Mouse (Mus musculus) stomach, embryonic 15.5 days (tissue): Measurements from ENCODE around the gene Gm5431. TPM values are rescaled to one million over a fixed set of nuclear protein-coding genes. Genes with fewer than 3 reads are reported as not detected.
A peak's percentile ranks its signal among the peaks of the same experiment; 100 is the strongest.
"Not testable (repeated sequence)": the region's sequence is repeated elsewhere in the genome, so short reads cannot be mapped to it uniquely, and the experiment has no call there.

Experiments used
- ATAC-seq: fragments of 200-750 bp; cut with Nextera tagmentation; 2 replicates; pipeline ENCODE4 v1.8.0; 2017; ENCODE audit warnings: low read depth, moderate number of reproducible peaks, moderate TSS enrichment; ENCODE audit not compliant: insufficient read depth, low FRiP score
- H3K27ac ChIP-seq: fragments of 300-500 bp; sonication (generic); 2 replicates; pipeline ENCODE4 v1.5.1; 2015; ENCODE audit warnings: mild to moderate bottlenecking, inconsistent platforms
- H3K27me3 ChIP-seq: fragments of 300-500 bp; sonication (generic); replicated peaks from 2 replicates; pipeline ENCODE4 v1.6.1; 2015; ENCODE audit warnings: inconsistent platforms
- H3K36me3 ChIP-seq: fragments of 300-500 bp; sonication (generic); 2 replicates; pipeline ENCODE4 v1.6.1; 2015; ENCODE audit warnings: inconsistent platforms
- H3K4me1 ChIP-seq: fragments of 300-500 bp; sonication (generic); 2 replicates; pipeline ENCODE4 v1.6.1; 2015; ENCODE audit warnings: inconsistent platforms
- H3K4me2 ChIP-seq: fragments of 300-500 bp; sonication (generic); 2 replicates; pipeline ENCODE4 v1.6.1; 2015; ENCODE audit warnings: mild to moderate bottlenecking, inconsistent platforms
- H3K4me3 ChIP-seq: fragments of 300-500 bp; sonication (generic); replicated peaks from 2 replicates; pipeline ENCODE4 v1.5.1; 2015; ENCODE audit warnings: inconsistent platforms
- H3K9ac ChIP-seq: fragments of 300-500 bp; sonication (generic); 2 replicates; pipeline ENCODE4 v1.6.1; 2015; ENCODE audit warnings: inconsistent platforms
- H3K9me3 ChIP-seq: fragments of 300-500 bp; sonication (generic); 2 replicates; pipeline ENCODE4 v1.6.1; 2016; ENCODE audit warnings: inconsistent platforms
- WGBS: fragments of 180-500 bp; shearing (Covaris S2); methylation state at CpG from one replicate; pipeline ENCODE4 v1.1.7; 2015; 5-methylcytosine and 5-hydroxymethylcytosine counted together
- polyA plus RNA-seq: library from polyadenylated mRNA; unstranded; fragments of >200 nt; fragmentation: Nextera tagmentation; extraction: Ambion mirVana; gene quantifications from 2 replicates; pipeline ENCODE4 v1.2.1, GENCODE M21; 2015

Gene Gm5431
- polyA plus RNA-seq, 1 experiment from 2014 or later, result 0.24 TPM

DNA sequence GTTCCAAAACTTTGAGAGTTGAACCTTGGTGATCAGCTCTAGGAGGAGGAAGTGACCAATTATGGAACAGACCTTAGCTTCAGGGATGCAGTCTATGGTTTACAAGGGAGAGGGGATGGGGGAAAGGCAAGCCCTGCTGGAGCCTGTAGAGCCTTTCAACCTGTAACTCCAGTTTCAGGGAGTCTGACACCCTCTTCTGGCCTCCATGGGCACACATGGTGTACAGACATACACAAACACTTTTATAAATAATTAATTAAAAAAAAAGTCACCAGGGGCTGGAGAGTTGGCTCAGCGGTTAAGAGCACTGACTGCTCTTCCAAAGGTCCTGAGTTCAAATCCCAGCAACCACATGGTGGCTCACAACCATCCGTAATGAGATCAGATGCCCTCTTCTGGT lies 55.7 kb downstream of the Gm5431 start:
- not testable (repeated sequence) for H3K27me3 ChIP-seq, H3K9me3 ChIP-seq, H3K4me1 ChIP-seq, H3K9ac ChIP-seq, H3K4me2 ChIP-seq, ATAC-seq, H3K36me3 ChIP-seq, H3K27ac ChIP-seq, H3K4me3 ChIP-seq
- WGBS, result 77% methylated on average over 2 of the region's 2 CpGs

DNA sequence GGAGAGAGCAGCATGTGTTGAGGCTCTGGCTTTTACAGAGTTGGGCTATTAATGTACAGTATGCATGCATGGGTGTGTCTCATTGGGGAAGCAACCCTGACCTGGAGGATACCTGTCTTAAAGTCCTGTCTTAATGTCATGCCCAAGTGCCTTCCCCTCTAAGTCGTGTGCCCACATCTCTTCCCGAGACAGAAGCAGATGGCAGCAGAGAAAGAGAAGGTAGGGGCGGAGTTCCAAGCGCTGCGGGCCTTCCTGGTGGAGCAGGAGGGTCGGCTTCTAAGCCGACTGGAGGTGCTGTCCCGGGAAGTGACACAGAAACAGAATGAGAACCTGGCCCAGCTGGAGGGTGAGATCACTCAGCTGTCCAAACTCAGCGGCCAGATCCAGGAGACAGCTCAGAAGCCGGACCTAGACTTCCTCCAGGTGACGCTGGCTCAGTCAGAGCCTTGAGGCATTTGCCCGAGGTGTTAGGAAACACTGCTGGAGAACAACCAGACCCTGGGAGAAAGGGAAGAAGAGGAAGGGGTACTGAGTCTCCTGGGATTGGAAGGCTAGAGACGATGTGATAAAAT lies 56.7 kb downstream of the Gm5431 start:
- ATAC-seq, result no peak
- H3K36me3 ChIP-seq, result no peaks in the 10 kb centered on the region

DNA sequence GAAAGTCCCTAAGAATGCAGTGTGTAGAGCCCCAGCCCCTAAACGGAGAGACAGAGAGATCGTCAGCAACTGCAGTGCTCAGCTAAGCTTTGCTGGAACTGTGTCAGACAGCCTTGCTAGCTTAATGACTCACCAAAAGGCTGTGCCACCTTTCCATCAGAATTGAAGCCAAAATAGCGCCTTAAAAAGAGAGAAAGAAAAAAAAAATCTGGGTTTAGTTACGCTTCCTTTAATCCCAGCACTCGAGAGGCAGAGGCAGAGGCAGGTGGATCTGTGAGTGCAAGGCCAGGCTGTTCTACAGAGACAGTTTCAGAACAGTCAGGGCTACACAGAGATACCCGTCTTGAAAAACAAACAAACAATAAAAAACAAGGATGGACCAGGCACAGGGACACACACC lies 57.7 kb downstream of the Gm5431 start:
- no peaks in the 10 kb centered on the region for H3K9me3 ChIP-seq
- H3K27me3 ChIP-seq, result no peaks in the 10 kb centered on the region
- no peaks in the 10 kb centered on the region; the same call in 1 of the 2 replicates for H3K4me1 ChIP-seq
- no peak overlapping the region for H3K9ac ChIP-seq
- H3K4me3 ChIP-seq, result no peak overlapping the region
- no peak overlapping the region for H3K27ac ChIP-seq
- 53% methylated on average over 6 of the region's 6 CpGs for WGBS
- no peak overlapping the region for H3K4me2 ChIP-seq
- no peak for ATAC-seq
- no peaks in the 10 kb centered on the region for H3K36me3 ChIP-seq

More for the DNA sequence above, 56.7 kb downstream of the Gm5431 start:
- no peak overlapping the region for H3K4me2 ChIP-seq
- no peaks in the 10 kb centered on the region for H3K9me3 ChIP-seq
- no peaks in the 10 kb centered on the region for H3K27me3 ChIP-seq
- no peak overlapping the region for H3K9ac ChIP-seq
- H3K4me1 ChIP-seq, result no peaks in the 10 kb centered on the region; the same call in 1 of the 2 replicates
- no peak overlapping the region for H3K27ac ChIP-seq
- H3K4me3 ChIP-seq, result no peak overlapping the region
- WGBS, result 25% methylated on average over 13 of the region's 13 CpGs

DNA sequence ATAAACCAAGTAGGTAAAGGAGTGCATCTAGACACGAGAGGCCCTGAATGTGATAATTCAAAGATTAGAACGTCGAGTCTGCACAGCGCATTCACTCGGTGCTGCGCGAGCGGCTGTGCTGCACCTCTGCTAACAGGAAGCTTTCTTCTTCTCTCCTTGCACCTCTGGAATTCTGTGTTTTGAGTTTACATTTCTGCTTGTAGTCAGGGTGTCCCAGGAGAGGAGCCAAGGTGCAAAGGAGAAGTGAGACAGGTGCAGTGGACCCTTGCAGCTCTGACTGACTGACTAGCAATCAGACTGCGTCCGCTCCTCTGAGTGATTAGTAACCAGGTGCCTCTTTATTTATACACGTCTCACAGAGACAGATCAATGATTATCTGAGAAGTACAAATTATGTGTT lies 58.8 kb downstream of the Gm5431 start:
- Histone ChIP-seq H3K4me3 (no peak overlapping the region), H3K27ac (no peak overlapping the region), H3K4me1 (no peaks in the 10 kb centered on the region; the same call in 1 of the 2 replicates), H3K4me2 (no peak overlapping the region), H3K36me3 (no peaks in the 10 kb centered on the region), H3K27me3 (no peaks in the 10 kb centered on the region), H3K9ac (no peak overlapping the region), H3K9me3 (no peaks in the 10 kb centered on the region)
- WGBS, result 58% methylated on average over 11 of the region's 11 CpGs
- ATAC-seq, result no peak

DNA sequence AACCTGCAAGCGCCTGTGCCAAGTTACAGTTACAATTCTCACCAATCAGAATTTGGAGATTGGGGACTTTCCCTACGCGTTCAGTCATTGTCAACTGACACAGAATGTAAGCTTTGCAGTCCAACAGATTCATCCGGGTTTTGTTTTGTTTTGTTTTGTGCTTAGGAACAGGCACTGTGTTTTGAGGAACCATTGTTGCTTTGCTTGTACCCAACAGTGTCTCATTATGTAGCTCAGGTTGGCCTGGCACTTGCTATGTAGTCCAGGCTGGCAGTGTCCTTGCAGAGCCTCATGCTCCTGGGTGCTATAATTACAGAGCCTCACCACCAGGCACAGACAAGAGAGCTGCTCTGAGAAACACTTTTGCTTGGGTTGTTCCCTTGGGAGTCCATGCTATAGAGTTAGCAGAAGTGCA lies 59.6 kb downstream of the Gm5431 start:
- no peak for ATAC-seq
- Histone ChIP-seq H3K4me3 (no peak overlapping the region), H3K4me1 (no peaks in the 10 kb centered on the region; the same call in 1 of the 2 replicates), H3K27me3 (no peaks in the 10 kb centered on the region), H3K36me3 (no peaks in the 10 kb centered on the region), H3K9ac (no peak overlapping the region), H3K27ac (no peak overlapping the region), H3K4me2 (no peak overlapping the region), H3K9me3 (no peaks in the 10 kb centered on the region)
- WGBS, result 75% methylated on average over 4 of the region's 4 CpGs

DNA sequence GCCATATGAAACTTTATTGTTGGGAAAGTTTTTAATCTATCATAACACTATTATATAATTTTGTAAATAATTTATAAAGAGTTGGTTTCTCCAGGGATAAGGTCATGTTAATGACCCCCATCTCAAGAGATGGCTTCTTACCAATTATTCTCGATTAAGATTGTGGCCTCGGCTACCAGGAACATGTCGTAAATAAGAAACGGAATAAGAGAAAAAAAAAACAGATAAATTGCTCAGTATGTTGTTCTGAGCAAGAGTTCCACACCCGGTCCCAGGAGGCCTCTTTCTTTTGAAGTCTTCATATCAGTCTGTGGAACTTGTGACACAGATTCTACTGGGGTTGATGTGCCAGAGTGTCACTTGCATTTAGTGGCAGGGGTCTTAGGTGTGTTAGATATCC lies 60.8 kb downstream of the Gm5431 start:
- no peak overlapping the region for H3K4me2 ChIP-seq
- no peaks in the 10 kb centered on the region for H3K36me3 ChIP-seq
- peaks cover 5% of the 10 kb centered on the region for H3K4me1 ChIP-seq
- WGBS, result 82% methylated on average over 5 of the region's 5 CpGs
- H3K27ac ChIP-seq, result no peak overlapping the region
- H3K27me3 ChIP-seq, result no peaks in the 10 kb centered on the region
- H3K9me3 ChIP-seq, result no peaks in the 10 kb centered on the region
- no peak for ATAC-seq
- H3K4me3 ChIP-seq, result no peak overlapping the region
- no peak overlapping the region for H3K9ac ChIP-seq

DNA sequence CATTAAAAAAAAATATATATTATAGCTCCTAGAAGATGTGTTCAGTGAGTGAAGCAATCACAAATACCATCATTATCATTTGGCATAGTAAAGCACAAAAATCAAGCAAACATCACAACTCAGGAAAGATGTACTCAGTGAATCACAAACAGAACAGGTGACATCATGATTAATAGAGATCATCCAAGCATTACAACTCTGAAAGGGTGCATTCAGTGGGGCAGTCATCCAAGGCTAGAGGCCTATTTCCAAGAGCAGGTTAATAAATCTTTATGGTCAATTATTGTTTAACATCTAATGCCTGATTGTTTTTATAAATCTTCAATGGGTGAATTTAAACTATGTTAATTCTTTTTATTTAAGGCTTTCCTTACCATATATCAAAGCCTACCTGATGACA lies 61.2 kb downstream of the Gm5431 start:
- Histone ChIP-seq H3K4me2 (no peak overlapping the region), H3K4me3 (no peak overlapping the region), H3K27me3 (no peaks in the 10 kb centered on the region), H3K9ac (no peak overlapping the region), H3K27ac (no peak overlapping the region), H3K4me1 (peaks cover 5% of the 10 kb centered on the region), H3K9me3 (no peaks in the 10 kb centered on the region), H3K36me3 (no peaks in the 10 kb centered on the region)
- no peak for ATAC-seq

DNA sequence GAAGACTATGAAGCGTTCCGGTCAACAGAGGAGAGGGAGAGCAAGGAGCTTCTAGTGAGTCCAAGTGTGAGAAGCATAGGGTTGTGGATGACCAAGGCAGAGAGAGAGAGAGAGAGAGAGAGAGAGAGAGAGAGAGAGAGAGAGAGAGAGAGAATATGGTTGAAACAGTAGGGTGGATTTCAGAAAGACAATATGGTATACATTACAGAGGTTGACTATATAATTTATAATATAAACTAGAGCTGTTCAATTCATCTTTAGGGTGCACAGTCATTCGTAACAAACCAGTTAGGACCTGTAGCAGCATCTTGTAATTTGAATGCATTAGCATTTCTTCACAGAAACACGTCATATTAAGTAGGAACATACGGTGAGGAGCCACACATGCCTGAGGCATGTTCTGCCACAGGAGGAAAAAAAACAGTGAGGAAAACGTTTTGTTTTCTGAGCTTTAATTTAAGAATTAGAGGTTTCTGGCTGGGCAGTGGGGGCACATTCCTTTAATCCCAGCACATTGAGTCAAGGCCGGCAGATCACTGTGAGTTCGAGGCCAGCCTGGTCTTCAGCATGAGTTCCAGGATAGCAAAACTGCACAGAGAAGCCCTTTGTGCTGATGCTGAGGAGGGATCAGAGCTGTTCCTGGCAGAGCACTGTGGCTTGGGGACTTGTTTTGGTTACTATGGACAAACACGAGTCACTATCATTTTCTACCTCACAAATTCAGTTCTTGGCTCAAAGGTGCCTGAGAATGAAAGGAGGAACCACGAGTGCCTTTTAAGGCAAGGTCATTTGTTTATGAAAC lies 62.9 kb downstream of the Gm5431 start:
- Histone ChIP-seq H3K4me3 (no peak overlapping the region), H3K4me2 (peak overlapping the region; percentile 88), H3K9me3 (no peaks in the 10 kb centered on the region), H3K4me1 (peaks cover 5% of the 10 kb centered on the region), H3K36me3 (no peaks in the 10 kb centered on the region), H3K27me3 (no peaks in the 10 kb centered on the region), H3K9ac (no peak overlapping the region), H3K27ac (no peak overlapping the region)
- ATAC-seq, result no peak
- 77% methylated on average over 10 of the region's 10 CpGs for WGBS

DNA sequence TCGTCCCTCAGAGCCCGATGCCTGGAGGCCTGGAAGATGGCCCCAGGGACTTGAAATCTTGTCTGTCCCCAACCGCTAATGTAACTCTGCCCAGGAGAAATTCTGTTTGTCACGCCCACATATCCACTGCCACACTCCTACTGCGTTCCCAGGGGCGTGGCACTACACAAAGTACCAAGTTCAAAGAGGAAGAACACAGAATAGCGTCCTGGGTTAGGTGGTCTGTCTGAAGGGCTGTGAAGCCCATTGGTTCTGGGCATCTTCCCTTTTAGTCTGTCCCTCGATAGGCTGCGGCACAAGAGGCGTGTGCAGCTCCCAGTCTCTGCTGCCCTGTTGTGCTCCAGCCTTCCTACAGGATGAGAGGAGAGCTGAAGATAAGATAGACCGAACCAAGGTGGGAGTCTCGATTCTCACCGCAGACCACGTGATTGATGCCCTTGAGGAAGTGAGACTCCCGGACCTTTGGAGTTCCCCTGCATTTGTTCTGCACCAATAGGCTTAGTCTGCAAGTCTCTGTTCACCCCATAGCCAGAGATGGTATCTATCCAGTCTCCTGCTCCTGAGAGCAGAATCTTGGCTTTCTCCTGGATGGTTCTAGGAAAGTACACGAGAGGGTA lies 63.7 kb downstream of the Gm5431 start:
- no peaks in the 10 kb centered on the region for H3K9me3 ChIP-seq
- H3K9ac ChIP-seq, result peak overlapping the region; percentile 51; the same call in 1 of the 2 replicates
- peak overlapping the region; percentile 42 for H3K27ac ChIP-seq
- peak overlapping the region; percentile 65 for H3K4me3 ChIP-seq
- H3K27me3 ChIP-seq, result no peaks in the 10 kb centered on the region
- WGBS, result 2% methylated on average over 16 of the region's 16 CpGs
- peak; percentile 30; the same call in 1 of the 2 replicates for ATAC-seq
- H3K36me3 ChIP-seq, result no peaks in the 10 kb centered on the region
- peak overlapping the region; percentile 88 for H3K4me2 ChIP-seq
- peaks cover 5% of the 10 kb centered on the region for H3K4me1 ChIP-seq

Other genes starting within 250 kb of the Gm5431 start
- gene Rack1, start 101.9 kb downstream of the Gm5431 start, polyA plus RNA-seq, result 732 and 736 TPM in 2 replicates
- 5.0 and 6.7 TPM in 2 replicates for gene Trim41, start 84.9 kb downstream of the Gm5431 start, polyA plus RNA-seq
- 2.3 and 2.5 TPM in 2 replicates for gene Trim7, start 76.1 kb downstream of the Gm5431 start, polyA plus RNA-seq
- 10.3 and 16.4 TPM in 2 replicates for gene Gm12184, start 75.6 kb downstream of the Gm5431 start, polyA plus RNA-seq
- 12.8 and 14.3 TPM in 2 replicates for gene Irgm1, start 30.5 kb downstream of the Gm5431 start, polyA plus RNA-seq
- gene Psme2b, start 44.0 kb upstream of the Gm5431 start, polyA plus RNA-seq, result 3.5 and 14.5 TPM in 2 replicates
- gene Olfr56, start 76.7 kb upstream of the Gm5431 start, polyA plus RNA-seq, result not detected in 2 replicates
- gene 9930111J21Rik1, start 77.2 kb upstream of the Gm5431 start, polyA plus RNA-seq, result 0.70 and 0.77 TPM in 2 replicates
- gene Gm12185, start 90.0 kb upstream of the Gm5431 start, polyA plus RNA-seq, result 0.03 TPM in 1 of 2 replicates, not detected in the other
- 1.3 and 2.0 TPM in 2 replicates for gene Tgtp1, start 92.0 kb upstream of the Gm5431 start, polyA plus RNA-seq
- 0.96 and 0.98 TPM in 2 replicates for gene 9930111J21Rik2, start 149.0 kb upstream of the Gm5431 start, polyA plus RNA-seq
- gene Tgtp2, start 162.0 kb upstream of the Gm5431 start, polyA plus RNA-seq, result 0.14 and 1.1 TPM in 2 replicates
- 2.0 and 2.3 TPM in 2 replicates for gene Ifi47, start 174.4 kb upstream of the Gm5431 start, polyA plus RNA-seq
- gene Olfr1396, start 212.7 kb upstream of the Gm5431 start, polyA plus RNA-seq, result 0.14 TPM in 1 of 2 replicates, not detected in the other
- gene Olfr1395, start 240.1 kb upstream of the Gm5431 start, polyA plus RNA-seq, result not detected in 2 replicates